Mouse (Mus musculus): Measurements from ENCODE around the gene Tmem243.
"Not testable (repeated sequence)": the region's sequence is repeated elsewhere in the genome, so short reads cannot be mapped to it uniquely, and the experiment has no call there.

The Tmem243 gene

DNA sequence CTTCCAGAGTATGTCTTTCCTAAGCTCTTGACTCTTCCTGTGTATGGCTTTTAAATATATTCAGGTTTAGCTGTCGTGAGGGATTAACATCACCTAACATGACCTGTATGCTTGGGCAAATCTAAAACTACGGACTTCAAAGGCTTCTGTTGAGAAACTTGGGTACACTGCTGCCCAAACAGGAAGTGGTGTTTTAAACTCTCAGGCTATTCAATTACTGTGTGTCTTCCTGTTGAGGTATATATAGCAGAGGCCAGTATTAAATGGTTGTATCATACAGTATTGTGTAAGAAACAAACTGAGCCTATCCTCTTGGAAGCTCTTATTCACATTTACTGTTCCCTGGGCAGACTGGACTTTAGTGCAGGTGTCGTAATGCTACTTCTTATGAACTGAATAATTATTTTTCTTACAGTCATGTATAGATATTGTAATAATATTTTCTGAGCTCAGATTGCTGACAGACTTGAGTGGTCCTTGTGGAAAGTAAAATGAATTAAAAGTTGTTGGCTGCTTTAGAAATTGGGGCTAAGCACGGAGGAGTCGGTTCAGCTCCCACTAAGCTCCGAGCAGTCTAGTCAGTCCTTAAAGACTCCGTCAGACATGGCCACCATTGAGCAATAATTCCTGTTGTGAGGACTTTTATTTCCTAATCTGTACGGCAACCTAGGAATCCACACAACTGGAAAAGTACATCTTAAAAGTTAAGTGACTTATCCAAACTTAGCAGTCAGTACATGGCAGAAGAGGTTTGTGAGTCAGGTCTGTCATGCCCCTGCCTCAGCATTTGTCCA is 7.0 kb downstream of the Tmem243 start:
- DNase-seq (ENCODE audit: low spot score), result peak; percentile 75

GRCm38 (mm10) chr5:9108490-9108889 is 8.0 kb downstream of the Tmem243 start:
- DNase-seq (ENCODE audit: low spot score), result no peak

DNA sequence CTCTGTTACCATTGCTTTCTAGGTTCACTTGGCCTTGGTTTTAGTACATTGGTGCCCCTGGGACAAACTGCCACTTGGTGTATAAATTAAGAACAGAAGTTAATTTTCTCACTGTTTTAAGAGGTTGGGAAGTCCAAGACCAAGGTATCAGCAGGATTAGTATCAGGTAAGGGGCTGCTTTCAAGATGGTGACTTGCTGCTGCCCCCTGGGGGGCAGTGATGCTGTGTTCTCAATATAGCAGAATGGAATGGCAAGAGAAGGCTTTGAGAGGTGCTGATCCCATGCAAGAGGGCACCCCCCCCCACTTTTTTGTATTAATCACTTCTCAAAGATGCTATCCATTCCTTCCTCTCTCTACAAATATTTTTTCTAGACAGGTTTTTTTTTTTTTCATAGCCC is 9.1 kb downstream of the Tmem243 start:
- DNase-seq (ENCODE audit: low spot score), result no peak

DNA sequence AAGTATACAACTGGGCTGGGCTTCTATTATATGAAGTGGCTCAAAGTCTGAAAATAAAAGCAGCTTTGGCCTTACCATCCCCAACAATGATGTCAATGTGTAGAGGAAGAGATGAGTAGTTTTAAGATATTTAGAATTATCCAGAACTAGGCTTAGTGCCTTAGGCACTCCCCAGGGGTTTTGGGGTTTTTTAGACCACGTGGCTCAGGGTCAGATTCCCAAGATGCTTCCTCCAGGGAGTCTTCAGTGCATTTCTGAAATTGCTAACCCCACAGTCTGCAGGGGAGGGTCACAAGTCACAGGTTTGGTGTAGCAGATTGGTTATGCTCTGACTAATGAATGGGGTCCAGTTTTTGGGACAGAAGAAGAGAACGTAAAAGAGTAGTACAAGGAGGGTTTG is 10.8 kb downstream of the Tmem243 start:
- no peak for DNase-seq (ENCODE audit: low spot score)

DNA sequence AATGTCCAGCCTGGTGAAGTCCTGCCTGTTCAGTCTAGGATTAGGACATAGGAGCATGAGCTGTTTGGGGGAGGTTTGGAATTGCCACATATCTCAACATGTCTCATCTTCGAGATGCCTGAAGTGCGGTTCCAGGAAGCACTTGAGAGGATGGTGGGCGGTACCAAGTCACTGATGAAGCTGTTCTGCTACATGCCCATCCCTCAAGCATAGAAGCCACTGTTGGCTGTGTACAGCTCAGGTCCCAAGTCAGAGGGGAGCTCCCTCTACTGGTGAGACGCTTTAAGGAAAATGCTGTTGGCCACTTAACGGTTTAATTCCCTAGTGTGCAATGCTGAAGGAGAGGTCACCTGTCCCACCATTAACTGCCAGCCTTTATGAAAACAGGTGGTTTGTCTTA is 11.3 kb downstream of the Tmem243 start:
- peak; percentile 84 for DNase-seq (ENCODE audit: low spot score)

GRCm38 (mm10) chr5:9114162-9114561 is 13.7 kb downstream of the Tmem243 start:
- DNase-seq (ENCODE audit: low spot score), result no peak

DNA sequence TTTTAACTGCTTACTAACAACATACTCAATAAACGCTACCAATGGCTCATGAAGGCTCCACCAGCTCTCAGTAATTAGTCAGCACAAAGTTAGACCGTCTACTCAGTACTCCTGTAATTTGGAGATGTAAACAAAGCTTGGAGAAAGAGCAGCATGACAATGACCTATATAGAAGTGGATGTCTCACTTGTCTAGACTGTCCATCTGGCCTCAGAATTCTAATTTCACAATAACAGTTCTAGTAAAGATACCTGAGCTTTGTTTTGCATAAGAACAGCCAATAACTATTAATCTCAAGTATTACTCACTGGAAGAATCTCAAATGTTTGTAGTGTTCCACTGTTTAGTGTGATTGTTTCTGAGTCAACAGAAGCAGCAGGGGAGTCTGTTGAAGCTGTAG is 23.7 kb downstream of the Tmem243 start:
- DNase-seq (ENCODE audit: low spot score), result no peak

DNA sequence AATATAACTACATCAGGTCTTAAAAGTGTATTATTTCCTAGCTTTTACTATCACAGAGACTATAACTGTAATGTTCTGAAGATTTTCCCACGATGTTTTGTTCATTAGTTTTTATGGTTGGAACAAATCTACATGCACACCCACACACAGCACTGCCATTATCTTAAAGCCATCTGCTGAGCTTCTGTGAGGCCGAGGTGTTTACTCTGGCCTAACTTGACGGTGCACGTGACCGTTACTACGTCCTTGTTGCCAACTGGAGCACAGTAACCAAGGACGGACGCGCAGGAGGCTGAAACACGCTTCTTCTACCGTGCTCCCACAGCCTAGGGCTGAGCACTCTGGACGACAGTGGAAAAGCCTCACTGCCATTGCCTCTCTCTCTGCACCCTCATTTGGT is 28.1 kb downstream of the Tmem243 start:
- DNase-seq (ENCODE audit: low spot score), result no peak

DNA sequence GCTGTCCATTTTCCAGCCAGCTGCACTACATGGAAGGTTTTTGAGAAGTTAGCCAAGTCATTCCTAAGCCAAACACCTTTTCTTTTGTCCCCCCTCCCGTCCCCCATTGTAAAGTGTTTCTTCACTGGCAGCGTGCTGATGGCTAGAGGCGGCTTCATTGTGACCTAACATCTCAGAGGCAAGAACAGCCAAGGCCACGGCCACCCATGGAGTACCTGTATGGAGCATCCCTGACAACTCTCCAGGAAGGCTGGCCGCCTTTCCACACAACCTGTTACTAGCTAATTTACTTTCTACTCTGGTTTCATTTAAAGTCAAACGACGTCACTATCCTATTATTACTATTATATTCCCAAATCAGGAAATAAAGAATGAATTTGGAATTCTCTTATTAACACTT is 31.3 kb downstream of the Tmem243 start:
- DNase-seq (ENCODE audit: low spot score), result no peak

GRCm38 (mm10) chr5:9135588-9135987 is 35.1 kb downstream of the Tmem243 start:
- no peak for DNase-seq (ENCODE audit: low spot score)

DNA sequence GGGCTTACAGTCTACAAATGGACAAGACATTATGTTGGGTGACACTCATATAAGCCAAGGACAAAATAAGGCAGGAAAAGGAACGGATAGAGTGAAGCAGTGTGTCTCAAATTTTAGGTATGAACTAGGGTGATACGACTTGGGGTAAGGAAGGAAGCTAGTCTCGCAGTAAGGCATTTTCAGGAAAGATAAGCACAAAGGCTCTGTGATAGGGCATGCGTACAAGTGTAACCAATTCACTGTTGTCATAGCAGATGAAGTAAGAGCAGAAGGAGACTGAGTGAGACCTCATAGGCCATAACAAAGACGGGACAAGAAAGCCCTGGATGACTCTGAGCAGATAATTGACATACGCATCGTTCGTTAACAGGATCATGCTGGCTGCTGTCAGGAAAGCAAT is 40.3 kb downstream of the Tmem243 start:
- no peak for DNase-seq (ENCODE audit: low spot score)

DNA sequence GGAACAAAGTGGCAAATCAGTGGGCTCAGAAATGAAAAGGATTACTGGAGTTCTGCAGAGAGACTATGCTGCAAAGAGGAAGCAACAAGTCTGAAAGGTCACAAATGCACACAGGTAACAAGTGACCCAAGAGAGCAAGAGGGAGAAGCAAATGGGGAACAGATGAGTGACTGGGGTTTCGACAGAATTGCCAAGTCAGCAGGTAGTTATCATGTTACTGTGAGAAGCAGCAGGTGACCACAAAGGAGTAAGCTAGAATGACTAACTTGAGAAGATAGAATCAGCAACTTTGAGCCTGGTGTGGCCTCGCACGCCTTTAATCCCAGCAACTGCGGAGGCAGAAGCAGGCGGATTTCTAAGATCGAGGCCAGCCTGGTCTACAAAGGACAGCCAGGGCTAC is 41.9 kb downstream of the Tmem243 start:
- no peak for DNase-seq (ENCODE audit: low spot score)

- DNase-seq (ENCODE audit: low spot score), result peak; percentile 53
These were observed 48.9 kb downstream of the Tmem243 start for GRCm38 (mm10) chr5:9149273-9149850.

GRCm38 (mm10) chr5:9156746-9157145 is 56.3 kb downstream of the Tmem243 start:
- no peak for DNase-seq (ENCODE audit: low spot score)

DNA sequence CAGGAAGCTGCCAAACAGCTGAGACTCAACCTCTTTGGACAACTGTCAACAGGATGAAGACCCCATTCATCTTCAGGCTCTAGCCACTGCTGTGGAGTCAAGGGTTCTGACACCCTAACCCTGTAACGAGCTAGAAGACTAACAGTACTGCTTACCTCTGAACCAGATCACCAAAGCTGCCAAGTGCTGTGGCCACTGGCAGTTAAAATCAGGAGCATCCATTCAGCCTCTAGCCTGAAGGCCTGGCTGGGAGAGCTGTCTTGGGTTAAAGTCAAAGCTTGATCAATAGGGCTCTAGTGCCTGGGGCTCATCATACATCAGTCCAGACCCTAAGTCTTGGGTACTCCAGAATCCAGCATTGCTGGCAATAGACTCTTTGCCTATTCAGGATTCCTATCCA is 56.9 kb downstream of the Tmem243 start:
- DNase-seq (ENCODE audit: low spot score), result no peak

DNA sequence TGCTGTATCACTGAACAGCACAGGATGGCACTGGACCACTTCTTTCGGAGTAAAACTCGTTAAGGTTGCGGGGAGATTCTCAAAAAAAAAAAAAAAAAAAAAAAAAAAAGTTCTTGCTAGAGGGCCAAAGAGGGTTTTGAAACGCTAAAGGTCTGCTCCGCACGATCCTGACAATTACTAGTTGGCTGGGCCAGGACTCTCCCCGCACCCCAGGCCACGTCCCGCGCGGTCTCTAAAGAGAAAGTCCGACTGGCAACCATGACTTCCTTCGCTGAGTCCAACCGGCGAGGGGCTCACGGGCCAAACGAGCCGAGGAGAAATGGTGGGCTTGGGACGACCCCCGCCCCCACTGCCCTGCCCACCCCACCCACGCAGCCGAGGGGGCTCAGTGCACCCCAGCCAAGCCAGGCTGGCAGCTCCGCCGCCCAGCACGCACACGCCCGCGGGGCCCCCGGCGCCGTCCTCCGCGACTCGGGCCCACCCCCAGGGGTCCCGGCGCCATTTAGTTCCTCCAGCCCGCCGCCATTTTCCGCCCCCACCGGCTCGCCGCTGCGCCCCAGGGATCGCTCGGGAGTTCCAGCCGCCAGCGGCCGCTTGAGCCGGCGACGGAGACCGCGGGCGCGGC is 60.5 kb downstream of the Tmem243 start:
- DNase-seq (ENCODE audit: low spot score), result peak; percentile 19

- peak; percentile 93 for DNase-seq (ENCODE audit: low spot score)
These were observed 61.1 kb downstream of the Tmem243 start, which contains the start of gene Dmtf1 for GRCm38 (mm10) chr5:9161456-9162041. Gene Dmtf1 (minus strand): TSS chr5:9161776.

DNA sequence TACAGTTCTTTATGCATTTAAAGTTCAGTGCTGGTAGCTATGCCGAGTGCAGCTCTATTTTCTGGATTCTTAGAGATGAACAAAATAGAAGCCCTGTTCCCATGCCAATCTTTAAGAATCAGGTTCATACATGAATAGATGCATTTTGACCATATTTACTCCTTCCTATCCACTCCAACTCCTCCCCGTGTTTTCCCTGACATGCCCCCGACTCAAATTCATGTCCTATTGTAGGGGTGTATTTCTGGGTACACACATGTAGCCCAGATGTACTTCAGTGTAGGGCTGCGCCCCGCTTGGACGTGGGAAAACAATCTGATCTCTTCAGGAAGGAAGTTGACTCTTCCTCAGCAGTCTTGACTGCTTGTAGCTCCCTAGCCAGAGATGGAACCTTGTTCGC is 61.6 kb downstream of the Tmem243 start:
- DNase-seq (ENCODE audit: low spot score), result no peak

DNA sequence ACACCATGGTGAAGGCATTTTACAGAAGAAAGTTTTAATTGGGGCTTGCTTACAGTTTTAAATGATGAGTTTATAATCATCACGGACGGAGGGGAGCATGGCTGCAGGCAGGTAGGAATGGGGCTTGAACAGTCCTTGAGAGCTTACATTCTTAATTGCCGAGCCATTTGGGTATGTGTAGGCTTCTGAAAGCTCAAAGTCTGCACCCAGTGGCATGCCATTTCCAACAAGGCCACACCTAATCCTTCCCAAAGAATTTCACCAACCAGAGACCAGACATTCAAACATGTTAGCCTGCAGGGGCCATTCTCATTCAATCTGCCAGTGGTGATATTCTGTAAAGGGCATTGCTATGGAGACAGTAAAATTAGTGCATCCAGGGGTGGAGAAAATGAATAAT is 62.9 kb downstream of the Tmem243 start:
- no peak for DNase-seq (ENCODE audit: low spot score)

DNA sequence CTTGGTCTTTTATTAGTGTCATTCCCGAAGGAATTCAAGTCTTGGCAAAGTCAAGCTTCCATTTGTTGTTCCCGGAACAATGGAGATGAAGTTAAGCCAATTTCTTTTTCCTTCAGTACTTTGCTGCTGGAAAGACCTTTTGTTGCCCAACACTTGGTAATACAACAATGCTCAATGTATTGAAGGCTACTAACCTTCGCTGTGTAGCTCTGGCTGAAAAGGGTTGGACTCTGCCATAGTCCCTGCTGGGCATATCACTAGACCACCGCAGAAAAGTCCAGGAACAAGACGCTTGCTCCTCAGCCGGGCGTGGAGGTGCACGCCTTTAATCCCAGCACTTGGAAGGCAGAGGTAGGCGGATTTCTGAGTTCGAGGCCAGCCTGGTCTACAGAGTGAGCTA is 64.7 kb downstream of the Tmem243 start:
- DNase-seq (ENCODE audit: low spot score), result not testable (repeated sequence)

GRCm38 (mm10) chr5:9166366-9166765 is 65.9 kb downstream of the Tmem243 start:
- DNase-seq (ENCODE audit: low spot score), result no peak

GRCm38 (mm10) chr5:9169328-9170005 is 69.0 kb downstream of the Tmem243 start:
- DNase-seq (ENCODE audit: low spot score), result peak; percentile 19
